Mouse (Mus musculus) limb, embryonic 13.5 days (tissue): Measurements from ENCODE around the gene Eif4b. TPM values are rescaled to one million over a fixed set of nuclear protein-coding genes. Genes with fewer than 3 reads are reported as not detected.

Experiments
- ATAC-seq: fragments of 200-750 bp; cut with Nextera tagmentation; 2 replicates; pipeline ENCODE4 v1.8.0; 2017; ENCODE audit warnings: low read depth, moderate number of reproducible peaks, moderate TSS enrichment; ENCODE audit not compliant: low FRiP score
- H3K27ac ChIP-seq: fragments of 300-500 bp; sonication (generic); 2 replicates; pipeline ENCODE4 v1.5.1; 2015; ENCODE audit warnings: inconsistent platforms, mild to moderate bottlenecking, moderate library complexity
- H3K27me3 ChIP-seq: fragments of 300-500 bp; sonication (generic); 2 replicates; pipeline ENCODE4 v1.6.1; 2015; ENCODE audit warnings: mild to moderate bottlenecking, inconsistent platforms
- H3K36me3 ChIP-seq: fragments of 300-500 bp; sonication (generic); 2 replicates; pipeline ENCODE4 v1.6.1; 2015; ENCODE audit warnings: inconsistent platforms, mild to moderate bottlenecking, moderate library complexity
- H3K4me1 ChIP-seq: fragments of 300-500 bp; sonication (generic); 2 replicates; pipeline ENCODE4 v1.6.1; 2015; ENCODE audit warnings: inconsistent platforms
- H3K4me2 ChIP-seq: fragments of 300-500 bp; sonication (generic); replicated peaks from 2 replicates; pipeline ENCODE4 v1.6.1; 2015; ENCODE audit warnings: inconsistent platforms, mild to moderate bottlenecking, moderate library complexity
- H3K4me3 ChIP-seq: fragments of 300-500 bp; sonication (generic); 2 replicates; pipeline ENCODE4 v1.5.1; 2015; ENCODE audit warnings: moderate library complexity, mild to moderate bottlenecking, inconsistent platforms
- H3K9ac ChIP-seq: fragments of 300-500 bp; sonication (generic); 2 replicates; pipeline ENCODE4 v1.6.1; 2015; ENCODE audit warnings: mild to moderate bottlenecking, inconsistent platforms
- H3K9me3 ChIP-seq: fragments of 300-500 bp; sonication (generic); 2 replicates; pipeline ENCODE4 v1.6.1; 2016; ENCODE audit warnings: inconsistent platforms
- WGBS: fragments of 180-500 bp; shearing (Covaris S2); methylation state at CpG from one replicate; pipeline ENCODE4 v1.1.7; 2015; 5-methylcytosine and 5-hydroxymethylcytosine counted together
- polyA plus RNA-seq: library from polyadenylated mRNA; unstranded; fragments of >200 nt; fragmentation: Nextera tagmentation; extraction: Ambion mirVana; gene quantifications from 2 replicates; pipeline ENCODE4 v1.2.1, GENCODE M21; 2015

Eif4b gene
- polyA plus RNA-seq, 1 experiment from 2014 or later: 120 TPM

GRCm38 (mm10) chr15:102135522-102136128 lies 62.1 kb downstream of the Eif4b start:
- Histone ChIP-seq H3K9ac (peak overlapping the region; percentile 81), H3K27ac (peak overlapping the region; percentile 53), H3K4me1 (peaks cover 15% of the 10 kb centered on the region), H3K4me2 (peak overlapping the region; percentile 82), H3K36me3 (peaks cover 28% of the 10 kb centered on the region), H3K9me3 (no peaks in the 10 kb centered on the region), H3K27me3 (no peaks in the 10 kb centered on the region), H3K4me3 (peak overlapping the region; percentile 81)
- peak; percentile 77 for ATAC-seq
- WGBS: 3% methylated on average over 34 of the region's 35 CpGs

- Histone ChIP-seq H3K4me3 (peak within 1 kb of the TSS; percentile 81), H3K9ac (peak within 1 kb of the TSS; percentile 81), H3K36me3 (peaks cover 22% of the 10 kb centered on the region), H3K9me3 (no peaks in the 10 kb centered on the region), H3K4me2 (peak within 1 kb of the TSS; percentile 82), H3K27ac (peak within 1 kb of the TSS; percentile 76), H3K27me3 (no peaks in the 10 kb centered on the region), H3K4me1 (peaks cover 15% of the 10 kb centered on the region)
- peak; percentile 99 for ATAC-seq
- under 1% methylated on average over 50 of the region's 50 CpGs for WGBS
These were observed 62.7 kb downstream of the Eif4b start, which contains the start of gene Spryd3 for GRCm38 (mm10) chr15:102136129-102136758. Gene Spryd3 (minus strand): TSS chr15:102136234.

DNA sequence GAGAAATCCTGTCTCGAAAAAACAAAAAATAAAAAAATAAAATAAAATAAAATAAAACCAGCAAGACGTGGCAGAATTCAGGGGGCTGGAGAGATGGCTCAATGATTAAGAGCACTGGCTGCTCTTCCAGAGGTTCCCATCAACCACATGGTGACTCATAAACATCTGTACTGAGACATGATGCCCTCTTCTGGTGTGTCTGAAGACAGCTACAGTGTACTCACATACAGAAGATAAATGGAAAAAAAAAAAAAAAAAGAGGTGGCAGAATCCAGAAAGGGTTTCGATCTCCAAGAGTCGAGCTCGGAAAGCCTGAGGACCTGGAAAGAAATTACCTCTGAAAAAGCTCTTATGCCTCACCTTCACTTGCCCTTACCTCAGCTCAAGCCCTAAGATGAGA lies 67.5 kb downstream of the Eif4b start:
- no peak overlapping the region for H3K9ac ChIP-seq
- H3K9me3 ChIP-seq: no peaks in the 10 kb centered on the region
- WGBS: 90% methylated on average over 5 of the region's 5 CpGs
- H3K4me1 ChIP-seq: peaks cover 25% of the 10 kb centered on the region
- no peak overlapping the region for H3K27ac ChIP-seq
- no peaks in the 10 kb centered on the region for H3K36me3 ChIP-seq
- H3K27me3 ChIP-seq: peaks cover 27% of the 10 kb centered on the region
- no peak overlapping the region for H3K4me2 ChIP-seq
- no peak for ATAC-seq
- no peak overlapping the region for H3K4me3 ChIP-seq

DNA sequence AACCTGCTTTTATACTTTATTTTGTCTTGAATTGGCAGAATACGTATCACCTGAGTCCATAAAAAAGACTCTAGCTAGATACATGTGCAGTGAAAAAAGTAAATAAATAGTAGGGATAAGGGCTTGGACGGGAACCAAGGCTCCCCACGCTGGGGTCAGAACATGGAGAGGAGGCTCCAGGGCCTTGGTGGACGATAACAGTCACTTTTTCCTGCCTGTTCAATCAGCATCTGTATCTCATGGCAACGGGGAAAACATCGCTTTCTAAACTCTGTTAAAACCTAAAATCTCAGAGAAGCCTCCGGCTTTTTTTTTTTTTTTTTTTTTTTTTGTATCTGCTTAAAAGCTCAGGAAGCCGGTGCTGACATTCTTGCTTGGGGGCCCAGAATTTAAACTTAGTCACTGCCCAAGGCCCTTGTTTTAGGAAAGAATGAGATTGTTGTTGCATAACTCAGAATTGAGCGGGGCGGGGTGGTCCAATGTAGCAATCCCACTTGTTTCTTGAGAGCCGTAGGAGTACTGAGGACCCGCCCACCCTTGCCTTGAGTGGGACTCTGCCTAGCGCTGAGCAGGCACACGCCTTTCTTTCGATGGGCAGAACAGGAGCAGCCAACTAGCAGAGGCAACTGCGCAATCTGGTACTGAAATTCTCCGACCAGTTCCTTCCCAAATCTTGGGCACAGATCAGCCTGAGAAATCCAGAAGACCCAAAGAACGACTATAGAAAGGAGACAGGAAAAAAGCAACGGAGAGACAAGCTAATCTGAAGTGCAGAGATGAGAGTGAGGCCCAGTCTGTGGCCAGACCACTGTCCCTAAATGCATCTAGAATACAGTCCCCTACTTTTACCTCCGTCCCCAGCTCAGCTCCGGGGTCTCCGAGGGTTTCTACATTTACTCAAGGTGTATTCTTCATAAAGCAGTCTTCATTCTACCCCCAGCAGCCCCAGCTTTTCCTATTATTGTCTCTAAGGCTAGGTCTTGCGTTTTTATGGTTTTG lies 69.6 kb downstream of the Eif4b start:
- Histone ChIP-seq H3K4me3 (no peak overlapping the region), H3K27me3 (peaks cover 28% of the 10 kb centered on the region), H3K27ac (no peak overlapping the region), H3K9me3 (no peaks in the 10 kb centered on the region), H3K9ac (no peak overlapping the region), H3K4me2 (no peak overlapping the region), H3K4me1 (peaks cover 20% of the 10 kb centered on the region), H3K36me3 (no peaks in the 10 kb centered on the region)
- ATAC-seq: no peak
- 53% methylated on average over 23 of the region's 23 CpGs for WGBS

GRCm38 (mm10) chr15:102144274-102144711 lies 70.7 kb downstream of the Eif4b start, which contains the start of gene Igfbp6:
Gene Igfbp6 (plus strand): TSS chr15:102144362.
- peak within 1 kb of the TSS; percentile 34 for H3K4me3 ChIP-seq
- 3% methylated on average over 22 of the region's 22 CpGs for WGBS
- H3K9me3 ChIP-seq: no peaks in the 10 kb centered on the region
- ATAC-seq: no peak
- H3K36me3 ChIP-seq: no peaks in the 10 kb centered on the region
- peaks cover 28% of the 10 kb centered on the region for H3K27me3 ChIP-seq
- no peak within 1 kb of the TSS for H3K27ac ChIP-seq
- H3K4me1 ChIP-seq: peaks cover 20% of the 10 kb centered on the region
- peak within 1 kb of the TSS; percentile 59 for H3K9ac ChIP-seq
- H3K4me2 ChIP-seq: peak within 1 kb of the TSS; percentile 63

DNA sequence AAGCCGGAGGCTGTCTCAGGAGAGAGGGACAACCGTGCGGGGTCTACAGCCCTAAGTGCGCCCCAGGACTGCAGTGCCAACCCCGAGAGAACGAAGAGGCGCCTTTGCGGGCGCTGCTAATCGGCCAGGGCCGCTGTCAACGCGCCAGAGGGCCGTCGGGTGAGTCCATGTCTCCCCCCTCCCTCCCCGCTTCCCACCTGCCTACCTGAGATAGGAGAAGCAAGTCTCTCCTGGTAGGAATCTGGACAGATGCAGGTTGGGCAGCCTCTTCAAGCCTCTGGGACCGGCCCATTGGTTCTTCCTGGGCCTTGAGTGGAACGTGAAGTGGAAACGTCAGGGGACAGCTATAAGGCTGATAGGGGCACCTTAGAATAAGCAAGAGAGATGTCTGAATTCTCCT lies 71.2 kb downstream of the Eif4b start:
- Histone ChIP-seq H3K27me3 (peaks cover 28% of the 10 kb centered on the region), H3K27ac (no peak overlapping the region)
- 13% methylated on average over 19 of the region's 19 CpGs for WGBS

DNA sequence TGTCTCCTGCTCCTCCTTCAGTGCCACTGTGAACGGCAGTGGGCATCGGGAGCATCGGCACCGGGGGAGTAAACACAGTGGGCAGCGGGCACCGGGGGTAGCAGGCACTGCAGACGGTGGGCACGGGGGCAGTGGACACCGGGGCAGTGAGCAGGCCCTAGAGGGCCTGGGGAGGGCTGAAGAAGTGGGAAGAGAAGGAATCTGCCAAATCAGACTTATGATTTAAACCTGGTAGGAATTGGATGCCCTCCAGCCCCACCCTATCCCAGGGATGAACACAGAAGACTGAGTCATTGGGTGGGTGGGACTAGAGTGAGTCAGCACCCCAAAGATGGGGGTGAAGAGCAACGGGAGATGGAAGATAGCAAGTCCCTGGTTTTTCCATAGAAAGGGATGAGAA lies 71.8 kb downstream of the Eif4b start:
- 91% methylated on average over 10 of the region's 10 CpGs for WGBS
- ATAC-seq: no peak
- no peak overlapping the region for H3K4me2 ChIP-seq
- H3K9ac ChIP-seq: no peak overlapping the region
- 0 out of 2 replicates have a peak overlapping the region, but pooled peaks have one; percentile 34 for H3K4me3 ChIP-seq
- H3K36me3 ChIP-seq: no peaks in the 10 kb centered on the region
- peaks cover 28% of the 10 kb centered on the region for H3K27me3 ChIP-seq
- no peaks in the 10 kb centered on the region for H3K9me3 ChIP-seq
- no peak overlapping the region for H3K27ac ChIP-seq
- peaks cover 20% of the 10 kb centered on the region for H3K4me1 ChIP-seq

More for the DNA sequence above, 71.2 kb downstream of the Eif4b start:
- ATAC-seq: no peak
- H3K9me3 ChIP-seq: no peaks in the 10 kb centered on the region
- H3K4me2 ChIP-seq: peak overlapping the region; percentile 63
- H3K4me1 ChIP-seq: peaks cover 20% of the 10 kb centered on the region
- H3K4me3 ChIP-seq: peak overlapping the region; percentile 34
- peak overlapping the region; percentile 59 for H3K9ac ChIP-seq
- no peaks in the 10 kb centered on the region for H3K36me3 ChIP-seq

DNA sequence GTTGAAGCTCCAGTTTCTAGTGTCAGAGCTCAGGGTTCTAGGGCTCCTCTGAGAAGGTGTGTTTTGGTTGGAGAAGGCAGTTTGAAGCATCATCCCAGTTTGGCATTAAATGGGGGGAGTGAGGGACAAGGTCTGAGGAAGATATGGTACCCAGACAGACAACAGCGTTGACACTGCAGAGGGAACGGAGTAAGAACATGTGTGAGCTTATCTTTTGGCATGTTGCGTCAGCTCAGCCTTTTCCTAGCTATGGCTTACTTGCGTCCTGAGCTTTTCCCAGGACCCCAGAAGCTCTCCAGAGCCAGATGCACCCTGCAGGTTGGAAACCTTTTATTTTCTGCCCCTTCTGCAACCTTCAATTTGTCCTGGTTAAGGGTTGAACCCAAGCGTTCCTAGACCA lies 72.5 kb downstream of the Eif4b start:
- WGBS: 82% methylated on average over 5 of the region's 5 CpGs
- Histone ChIP-seq H3K4me2 (no peak overlapping the region), H3K27me3 (peaks cover 28% of the 10 kb centered on the region), H3K36me3 (no peaks in the 10 kb centered on the region), H3K9ac (no peak overlapping the region), H3K9me3 (no peaks in the 10 kb centered on the region), H3K4me3 (no peak overlapping the region), H3K27ac (no peak overlapping the region), H3K4me1 (peaks cover 25% of the 10 kb centered on the region)
- ATAC-seq: no peak

Other genes with a start within 250 kb of the Eif4b start
- 13.3 and 15.8 TPM in 2 replicates for gene Krt1, start 223.0 kb upstream of the Eif4b start, polyA plus RNA-seq
- gene Krt77, start 204.1 kb upstream of the Eif4b start, polyA plus RNA-seq: 0.25 and 0.31 TPM in 2 replicates
- gene Krt76, start 180.9 kb upstream of the Eif4b start, polyA plus RNA-seq: not detected in 2 replicates
- 4.1 and 6.3 TPM in 2 replicates for gene Krt4, start 149.0 kb upstream of the Eif4b start, polyA plus RNA-seq
- 0.15 and 0.20 TPM in 2 replicates for gene Krt79, start 133.4 kb upstream of the Eif4b start, polyA plus RNA-seq
- gene Krt78, start 119.5 kb upstream of the Eif4b start, polyA plus RNA-seq: 0.06 TPM in 1 of 2 replicates, not detected in the other
- gene Krt8, start 69.3 kb upstream of the Eif4b start, polyA plus RNA-seq: 7.3 and 7.8 TPM in 2 replicates
- gene Krt18, start 45.6 kb upstream of the Eif4b start, polyA plus RNA-seq: 20.9 and 21.2 TPM in 2 replicates
- gene Tns2, start 26.6 kb downstream of the Eif4b start, polyA plus RNA-seq: 39.8 and 45.3 TPM in 2 replicates
- gene Spryd3, start 62.5 kb downstream of the Eif4b start, polyA plus RNA-seq: 22.9 and 23.2 TPM in 2 replicates
- gene Igfbp6, start 70.6 kb downstream of the Eif4b start, polyA plus RNA-seq: 3.9 and 4.4 TPM in 2 replicates
- 0.20 and 0.27 TPM in 2 replicates for gene Soat2, start 76.8 kb downstream of the Eif4b start, polyA plus RNA-seq
- 74.2 and 82.6 TPM in 2 replicates for gene Zfp740, start 129.5 kb downstream of the Eif4b start, polyA plus RNA-seq
- 75.2 and 82.1 TPM in 2 replicates for gene Csad, start 131.0 kb downstream of the Eif4b start, polyA plus RNA-seq
- gene Itgb7, start 158.2 kb downstream of the Eif4b start, polyA plus RNA-seq: 3.2 and 3.5 TPM in 2 replicates
- gene Rarg, start 183.7 kb downstream of the Eif4b start, polyA plus RNA-seq: 131 and 145 TPM in 2 replicates
- 1.1 and 1.3 TPM in 2 replicates for gene Gm9918, start 196.8 kb downstream of the Eif4b start, polyA plus RNA-seq
- gene Mfsd5, start 205.7 kb downstream of the Eif4b start, polyA plus RNA-seq: 64.7 and 65.8 TPM in 2 replicates
- gene Espl1, start 222.5 kb downstream of the Eif4b start, polyA plus RNA-seq: 23.7 and 32.2 TPM in 2 replicates